Mouse (Mus musculus): ENCODE data around the gene Psg20.
"Not testable (repeated sequence)": the region's sequence is repeated elsewhere in the genome, so short reads cannot be mapped to it uniquely, and the experiment has no call there.

DNA sequence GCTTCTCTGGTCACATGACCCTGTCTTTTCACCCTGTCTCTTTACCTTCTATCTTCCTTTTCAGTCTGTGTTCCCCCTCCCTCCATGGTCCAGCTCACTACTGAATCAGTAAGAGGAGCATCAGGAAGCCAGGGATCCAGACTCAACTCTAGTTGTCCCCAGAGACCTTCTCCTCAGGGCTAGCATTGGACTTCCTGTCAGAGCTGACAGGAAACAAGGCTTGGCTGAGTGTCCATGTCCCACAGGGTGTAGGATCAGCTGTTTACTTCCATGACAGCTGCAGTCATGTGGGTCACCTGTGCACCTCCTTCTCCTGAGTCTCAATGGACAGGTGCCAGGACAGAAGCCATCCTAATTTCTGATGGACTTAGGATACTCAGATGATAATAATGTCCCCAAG, 39.9 kb upstream of the Psg20 start:
- not testable (repeated sequence) for TF ChIP-seq CTCF (IDR thresholded peaks at IDR 0.05; ENCODE audit: control insufficient read depth, insufficient read depth, insufficient replicate concordance, low read depth, low read length); POLR2A (IDR thresholded peaks at IDR 0.05; ENCODE audit: control insufficient read depth, low read depth, low read length)
